Mouse (Mus musculus) limb, embryonic 13.5 days (tissue): ENCODE measurements around the gene Kcne1. TPM values are rescaled to one million over a fixed set of nuclear protein-coding genes. Genes with fewer than 3 reads are reported as not detected.
A peak's percentile ranks its signal among the peaks of the same experiment; 100 is the strongest.

Source experiments
- ATAC-seq: fragments of 200-750 bp; cut with Nextera tagmentation; 2 replicates; pipeline ENCODE4 v1.8.0; 2017; ENCODE audit warnings: low read depth, moderate number of reproducible peaks, moderate TSS enrichment; ENCODE audit not compliant: low FRiP score
- H3K27ac ChIP-seq: fragments of 300-500 bp; sonication (generic); 2 replicates; pipeline ENCODE4 v1.5.1; 2015; ENCODE audit warnings: inconsistent platforms, mild to moderate bottlenecking, moderate library complexity
- H3K27me3 ChIP-seq: fragments of 300-500 bp; sonication (generic); 2 replicates; pipeline ENCODE4 v1.6.1; 2015; ENCODE audit warnings: mild to moderate bottlenecking, inconsistent platforms
- H3K36me3 ChIP-seq: fragments of 300-500 bp; sonication (generic); 2 replicates; pipeline ENCODE4 v1.6.1; 2015; ENCODE audit warnings: inconsistent platforms, mild to moderate bottlenecking, moderate library complexity
- H3K4me1 ChIP-seq: fragments of 300-500 bp; sonication (generic); 2 replicates; pipeline ENCODE4 v1.6.1; 2015; ENCODE audit warnings: inconsistent platforms
- H3K4me2 ChIP-seq: fragments of 300-500 bp; sonication (generic); replicated peaks from 2 replicates; pipeline ENCODE4 v1.6.1; 2015; ENCODE audit warnings: inconsistent platforms, mild to moderate bottlenecking, moderate library complexity
- H3K4me3 ChIP-seq: fragments of 300-500 bp; sonication (generic); 2 replicates; pipeline ENCODE4 v1.5.1; 2015; ENCODE audit warnings: moderate library complexity, mild to moderate bottlenecking, inconsistent platforms
- H3K9ac ChIP-seq: fragments of 300-500 bp; sonication (generic); 2 replicates; pipeline ENCODE4 v1.6.1; 2015; ENCODE audit warnings: mild to moderate bottlenecking, inconsistent platforms
- H3K9me3 ChIP-seq: fragments of 300-500 bp; sonication (generic); 2 replicates; pipeline ENCODE4 v1.6.1; 2016; ENCODE audit warnings: inconsistent platforms
- WGBS: fragments of 180-500 bp; shearing (Covaris S2); methylation state at CpG from one replicate; pipeline ENCODE4 v1.1.7; 2015; 5-methylcytosine and 5-hydroxymethylcytosine counted together
- polyA plus RNA-seq: library from polyadenylated mRNA; unstranded; fragments of >200 nt; fragmentation: Nextera tagmentation; extraction: Ambion mirVana; gene quantifications from 2 replicates; pipeline ENCODE4 v1.2.1, GENCODE M21; 2015

The Kcne1 gene
- polyA plus RNA-seq, 1 experiment from 2014 or later: 0.17 TPM

DNA sequence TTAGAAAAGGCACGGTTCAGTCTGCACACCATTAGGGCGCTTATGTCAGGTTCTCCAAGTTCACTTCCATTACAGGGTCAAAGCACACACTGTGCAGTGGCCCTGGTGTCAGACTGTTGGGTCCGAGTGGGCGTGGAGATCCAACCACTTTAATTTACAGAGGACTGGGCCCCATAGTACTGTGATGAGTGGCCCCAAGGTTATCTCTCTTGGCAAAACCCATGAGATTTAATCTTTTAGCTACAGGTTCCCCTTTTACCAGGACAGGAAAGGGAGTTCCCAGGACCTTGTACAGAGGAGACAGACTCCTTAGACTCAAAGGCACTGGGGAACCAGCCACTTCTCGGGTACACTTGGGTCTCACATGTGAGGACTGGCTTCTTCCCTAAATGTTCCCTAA lies 3.9 kb downstream of the Kcne1 start:
- Histone ChIP-seq H3K9ac (no peak overlapping the region), H3K4me1 (peaks cover 45% of the 10 kb centered on the region), H3K4me3 (no peak overlapping the region), H3K27me3 (peaks cover 40% of the 10 kb centered on the region), H3K4me2 (no peak overlapping the region), H3K9me3 (no peaks in the 10 kb centered on the region), H3K27ac (no peak overlapping the region), H3K36me3 (no peaks in the 10 kb centered on the region)
- no peak for ATAC-seq
- WGBS: 80% methylated on average over 5 of the region's 5 CpGs

DNA sequence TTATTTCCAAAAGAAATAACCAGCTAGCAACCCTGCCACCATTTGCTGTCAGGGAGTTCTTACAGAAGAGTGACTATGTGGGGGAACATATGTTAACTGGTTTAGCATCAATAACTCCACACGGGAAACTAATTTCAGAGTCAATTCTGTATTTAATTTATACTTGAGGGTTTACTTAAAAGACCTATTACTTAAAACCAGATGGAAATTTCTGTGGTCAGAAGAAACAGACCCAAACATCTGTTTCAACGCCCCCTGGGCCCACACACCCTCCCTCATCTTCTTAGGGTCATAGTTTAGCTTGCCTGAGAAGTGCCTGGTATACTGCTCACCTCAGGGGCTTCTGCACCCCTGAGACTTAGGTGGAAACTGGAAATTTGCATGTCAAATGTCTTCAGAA lies 5.4 kb downstream of the Kcne1 start:
- peaks cover 41% of the 10 kb centered on the region for H3K4me1 ChIP-seq
- H3K27ac ChIP-seq: no peak overlapping the region
- H3K27me3 ChIP-seq: peaks cover 38% of the 10 kb centered on the region
- ATAC-seq: no peak
- H3K9me3 ChIP-seq: no peaks in the 10 kb centered on the region
- no peak overlapping the region for H3K4me2 ChIP-seq
- H3K36me3 ChIP-seq: no peaks in the 10 kb centered on the region
- 25% methylated on average over 2 of the region's 2 CpGs for WGBS
- H3K9ac ChIP-seq: no peak overlapping the region
- H3K4me3 ChIP-seq: no peak overlapping the region

DNA sequence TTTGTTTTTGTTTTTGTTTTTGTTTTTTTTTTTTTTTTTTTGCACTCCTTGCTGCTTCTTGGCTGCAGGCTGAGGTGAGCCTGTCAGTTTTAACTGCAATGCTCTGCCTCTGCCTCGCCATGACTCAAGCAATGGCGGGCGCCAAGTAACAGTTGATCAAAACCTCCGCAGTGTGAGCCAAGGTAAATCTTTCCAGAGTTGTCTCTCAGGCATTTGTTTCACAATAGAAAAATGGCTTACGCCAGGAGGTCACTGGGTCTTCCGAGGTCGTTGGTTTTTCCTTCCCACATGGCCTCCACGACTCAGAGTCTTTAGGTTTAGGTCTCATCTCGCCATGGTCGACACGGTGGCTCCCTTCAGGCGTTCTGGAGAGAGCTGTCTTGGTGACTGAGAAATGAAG lies 6.0 kb downstream of the Kcne1 start:
- Histone ChIP-seq H3K4me3 (no peak overlapping the region), H3K4me2 (no peak overlapping the region), H3K36me3 (no peaks in the 10 kb centered on the region), H3K9me3 (no peaks in the 10 kb centered on the region), H3K4me1 (peaks cover 35% of the 10 kb centered on the region), H3K27me3 (peaks cover 44% of the 10 kb centered on the region), H3K27ac (no peak overlapping the region), H3K9ac (no peak overlapping the region)
- 78% methylated on average over 12 of the region's 12 CpGs for WGBS
- no peak for ATAC-seq

DNA sequence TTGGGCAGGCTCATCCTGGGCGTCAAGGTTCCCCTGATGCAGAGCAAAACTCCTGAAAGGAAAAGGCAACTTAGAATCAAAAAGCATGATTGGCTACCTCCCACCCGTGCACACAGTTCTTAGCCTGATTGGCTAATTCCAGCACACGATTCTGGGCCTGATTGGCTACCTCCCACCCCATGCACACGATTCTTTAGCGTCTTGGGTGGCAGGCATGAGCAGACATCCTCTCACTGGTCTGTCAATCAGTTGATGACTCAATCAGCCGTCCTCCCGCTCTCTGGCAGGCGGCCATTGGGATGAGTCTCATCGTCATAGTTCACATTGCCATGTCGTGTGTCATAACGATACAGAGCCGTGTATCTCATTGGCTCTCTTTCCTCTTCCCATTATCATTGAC lies 10.3 kb downstream of the Kcne1 start:
- no peak overlapping the region for H3K9ac ChIP-seq
- no peaks in the 10 kb centered on the region for H3K9me3 ChIP-seq
- H3K4me1 ChIP-seq: peaks cover 6% of the 10 kb centered on the region
- H3K4me3 ChIP-seq: no peak overlapping the region
- H3K27ac ChIP-seq: no peak overlapping the region
- no peak for ATAC-seq
- no peak overlapping the region for H3K4me2 ChIP-seq
- WGBS: 84% methylated on average over 12 of the region's 12 CpGs
- peaks cover 16% of the 10 kb centered on the region for H3K27me3 ChIP-seq
- H3K36me3 ChIP-seq: no peaks in the 10 kb centered on the region

DNA sequence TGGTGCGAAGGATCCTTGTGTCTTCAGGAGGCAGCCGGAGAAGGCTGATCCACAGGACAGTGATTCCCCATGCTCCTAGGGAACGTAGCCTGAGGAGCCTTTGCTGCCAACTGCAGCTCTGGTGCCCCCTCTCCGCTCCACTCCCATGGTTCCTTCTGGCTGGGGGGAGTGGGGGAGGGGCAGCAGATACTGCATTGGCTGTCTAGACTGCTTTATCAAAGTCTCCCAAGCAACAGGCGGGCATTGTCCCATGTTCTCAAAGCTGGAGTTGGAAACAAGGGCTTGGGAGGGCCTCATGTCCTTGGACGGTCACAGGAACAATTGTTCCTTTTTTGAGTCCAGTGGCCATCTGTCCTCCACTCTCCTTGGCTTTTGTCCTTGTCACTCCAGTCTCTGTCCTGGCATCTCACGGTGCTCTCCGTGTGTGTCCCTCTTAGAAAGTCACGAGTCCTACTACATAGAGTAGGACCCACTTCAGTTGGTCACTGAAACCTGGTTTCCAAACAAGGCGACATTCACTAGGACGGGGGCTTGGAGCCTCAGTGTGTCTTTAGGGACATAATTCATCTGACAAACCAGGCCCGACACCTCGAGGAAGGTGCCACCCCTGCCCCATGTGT lies 12.9 kb downstream of the Kcne1 start:
- H3K36me3 ChIP-seq: no peaks in the 10 kb centered on the region
- H3K27me3 ChIP-seq: 0 out of 2 replicates have a peak, but pooled peaks cover 12% of the 10 kb centered on the region
- no peak overlapping the region for H3K4me3 ChIP-seq
- WGBS: 82% methylated on average over 13 of the region's 13 CpGs
- H3K4me1 ChIP-seq: no peaks in the 10 kb centered on the region
- no peak overlapping the region for H3K9ac ChIP-seq
- no peak for ATAC-seq
- no peak overlapping the region for H3K4me2 ChIP-seq
- H3K9me3 ChIP-seq: no peaks in the 10 kb centered on the region
- H3K27ac ChIP-seq: no peak overlapping the region

DNA sequence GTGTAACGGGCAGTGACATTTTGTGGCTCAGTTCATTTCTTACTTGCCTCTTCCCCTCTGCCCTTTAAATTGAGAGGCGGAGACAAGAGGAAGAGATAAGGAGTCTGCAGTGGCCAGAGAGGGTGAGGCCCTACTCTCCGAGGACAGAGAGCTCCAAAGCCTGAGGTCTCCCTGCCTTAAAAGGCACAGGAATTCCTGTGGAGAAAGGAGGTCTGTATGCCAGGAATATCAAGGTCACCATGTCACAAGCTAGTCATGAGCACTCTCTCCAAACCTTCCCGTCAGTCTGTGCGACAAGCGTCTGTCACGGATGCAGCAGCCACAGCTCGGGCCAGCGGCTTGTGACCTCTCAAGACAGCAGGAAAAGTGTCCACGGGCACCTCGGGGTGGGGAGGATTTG lies 14.1 kb downstream of the Kcne1 start:
- H3K27ac ChIP-seq: no peak overlapping the region
- H3K4me2 ChIP-seq: no peak overlapping the region
- no peaks in the 10 kb centered on the region for H3K9me3 ChIP-seq
- H3K36me3 ChIP-seq: no peaks in the 10 kb centered on the region
- H3K4me1 ChIP-seq: peaks cover 9% of the 10 kb centered on the region; the same call in 1 of the 2 replicates
- WGBS: 70% methylated on average over 11 of the region's 11 CpGs
- ATAC-seq: no peak
- no peak overlapping the region for H3K4me3 ChIP-seq
- H3K27me3 ChIP-seq: peaks cover 13% of the 10 kb centered on the region
- H3K9ac ChIP-seq: no peak overlapping the region

DNA sequence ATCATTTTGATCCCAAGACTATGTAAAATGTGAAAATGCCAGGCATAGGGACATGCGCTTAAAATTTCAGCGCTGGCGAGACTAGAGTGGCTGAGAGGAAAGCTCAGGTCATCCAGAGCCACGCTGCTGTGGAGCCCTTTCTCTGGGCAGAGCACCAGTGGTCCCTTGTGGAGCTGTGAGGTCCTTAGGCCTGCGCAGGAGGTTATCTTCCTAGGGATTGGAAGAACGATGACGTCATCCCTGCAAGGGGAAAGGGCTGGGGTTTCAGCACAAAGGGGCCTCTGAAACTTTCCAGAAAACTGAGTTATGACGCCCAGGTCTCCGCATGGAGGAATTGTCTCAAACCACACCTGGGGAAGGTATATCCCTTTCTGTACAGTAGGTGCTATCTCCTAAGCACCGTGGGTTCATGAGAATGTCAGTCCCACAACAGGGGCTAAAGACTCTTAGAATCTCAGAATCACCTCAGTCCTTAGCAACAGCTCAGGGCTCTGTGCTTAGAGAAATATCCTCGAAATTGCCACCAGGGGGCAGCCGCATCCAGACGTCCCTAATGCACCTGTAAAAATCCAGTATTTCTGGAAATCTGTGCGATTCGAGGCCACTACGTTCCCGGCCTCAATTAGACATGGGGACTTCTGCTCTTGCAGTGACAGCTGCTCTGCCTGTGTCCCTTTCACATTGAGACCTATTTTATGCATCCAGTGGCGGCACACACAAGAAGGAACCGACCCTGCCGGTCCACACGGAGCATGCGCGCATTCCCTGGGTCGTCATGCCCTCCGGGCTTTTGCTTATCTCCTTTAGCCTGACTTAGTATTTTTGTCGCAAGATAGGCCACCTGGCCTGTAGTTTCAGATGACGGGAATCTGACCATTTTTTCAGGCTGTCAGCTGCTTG lies 18.4 kb downstream of the Kcne1 start:
- 30% methylated on average over 27 of the region's 27 CpGs for WGBS

DNA sequence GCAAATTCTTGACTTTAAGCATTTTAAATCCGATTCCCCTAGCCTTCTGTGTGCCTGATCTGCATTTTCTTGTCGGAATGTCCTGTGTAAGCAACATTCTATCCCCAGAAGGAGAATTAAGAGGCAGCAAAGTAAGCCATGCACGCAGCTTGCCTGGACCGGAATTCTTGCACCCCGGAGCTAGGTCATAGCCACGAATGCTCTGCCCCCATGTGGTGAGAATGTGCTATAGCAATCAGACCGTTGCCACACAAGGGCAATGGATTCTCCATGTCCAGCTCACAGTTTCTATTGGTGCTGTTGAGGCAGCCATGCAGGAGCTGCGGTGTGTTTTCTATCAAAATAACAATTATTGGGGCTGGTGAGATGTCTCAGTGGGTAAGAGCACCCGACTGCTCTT lies 23.0 kb downstream of the Kcne1 start:
- peak; percentile 37; the same call in 1 of the 2 replicates for ATAC-seq

More for the DNA sequence above, 18.4 kb downstream of the Kcne1 start:
- H3K4me1 ChIP-seq: peaks cover 15% of the 10 kb centered on the region; the same call in 1 of the 2 replicates
- H3K9me3 ChIP-seq: no peaks in the 10 kb centered on the region
- H3K4me3 ChIP-seq: no peak overlapping the region
- ATAC-seq: peak; percentile 76
- H3K9ac ChIP-seq: no peak overlapping the region
- H3K27ac ChIP-seq: no peak overlapping the region
- H3K36me3 ChIP-seq: no peaks in the 10 kb centered on the region
- peaks cover 7% of the 10 kb centered on the region for H3K27me3 ChIP-seq
- H3K4me2 ChIP-seq: peak overlapping the region; percentile 54

DNA sequence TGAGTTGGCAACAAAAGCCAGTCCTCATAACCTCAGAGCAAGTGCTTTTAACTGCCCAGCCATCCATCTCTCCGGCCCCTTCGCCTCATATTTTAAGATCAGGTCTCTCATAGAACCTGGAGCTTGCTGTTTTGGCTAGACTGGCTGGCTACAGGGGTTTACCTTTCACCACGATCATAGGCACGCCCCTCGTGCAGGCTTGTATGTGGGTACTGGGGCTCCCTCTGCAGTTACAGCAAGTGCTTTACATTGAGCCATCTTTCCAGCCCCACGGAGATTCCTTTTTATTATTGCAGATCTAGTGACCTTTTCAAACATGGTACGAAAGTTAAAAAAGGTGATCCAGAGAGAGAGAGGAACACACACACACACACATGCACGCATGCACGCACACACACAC lies 24.7 kb downstream of the Kcne1 start:
- Histone ChIP-seq H3K4me1 (peaks cover 12% of the 10 kb centered on the region), H3K36me3 (no peaks in the 10 kb centered on the region), H3K4me2 (no peak overlapping the region), H3K9ac (no peak overlapping the region), H3K4me3 (no peak overlapping the region), H3K27me3 (no peaks in the 10 kb centered on the region), H3K27ac (no peak overlapping the region), H3K9me3 (no peaks in the 10 kb centered on the region)
- no peak; the same call in 1 of the 2 replicates for ATAC-seq
- 58% methylated on average over 9 of the region's 9 CpGs for WGBS

More for the DNA sequence above, 23.0 kb downstream of the Kcne1 start:
- Histone ChIP-seq H3K4me1 (peaks cover 25% of the 10 kb centered on the region), H3K9me3 (no peaks in the 10 kb centered on the region), H3K36me3 (no peaks in the 10 kb centered on the region), H3K9ac (no peak overlapping the region), H3K4me2 (no peak overlapping the region; the same call in 1 of the 2 replicates), H3K27me3 (peaks cover 6% of the 10 kb centered on the region), H3K4me3 (no peak overlapping the region), H3K27ac (0 out of 2 replicates have a peak overlapping the region, but pooled peaks have one; percentile 35)
- 7% methylated on average over 9 of the region's 9 CpGs for WGBS

DNA sequence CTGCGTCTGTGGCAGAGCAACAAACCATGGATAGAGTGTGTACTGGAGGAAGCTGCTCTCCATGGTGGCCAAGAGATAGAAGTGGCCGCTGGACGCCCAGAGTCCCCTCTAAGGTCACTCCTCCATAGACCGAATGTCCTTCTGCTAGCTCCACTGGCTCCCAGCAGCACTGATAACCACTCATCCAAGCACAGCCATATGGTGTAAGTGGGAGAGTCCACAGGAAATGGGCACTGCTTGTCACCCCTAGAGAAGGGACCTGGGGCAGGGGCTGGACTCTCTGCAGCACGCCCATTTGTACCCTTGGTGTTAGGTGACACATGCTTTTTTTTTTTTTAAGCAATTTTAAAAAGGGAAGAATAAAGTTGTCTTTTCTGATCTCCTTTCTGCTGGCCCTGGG lies 28.3 kb downstream of the Kcne1 start:
- WGBS: 83% methylated on average over 5 of the region's 5 CpGs
- H3K9ac ChIP-seq: no peak overlapping the region
- no peaks in the 10 kb centered on the region for H3K36me3 ChIP-seq
- peaks cover 12% of the 10 kb centered on the region for H3K4me1 ChIP-seq
- H3K4me3 ChIP-seq: no peak overlapping the region
- H3K9me3 ChIP-seq: no peaks in the 10 kb centered on the region
- no peak overlapping the region for H3K4me2 ChIP-seq
- H3K27me3 ChIP-seq: no peaks in the 10 kb centered on the region
- no peak overlapping the region for H3K27ac ChIP-seq
- ATAC-seq: no peak

DNA sequence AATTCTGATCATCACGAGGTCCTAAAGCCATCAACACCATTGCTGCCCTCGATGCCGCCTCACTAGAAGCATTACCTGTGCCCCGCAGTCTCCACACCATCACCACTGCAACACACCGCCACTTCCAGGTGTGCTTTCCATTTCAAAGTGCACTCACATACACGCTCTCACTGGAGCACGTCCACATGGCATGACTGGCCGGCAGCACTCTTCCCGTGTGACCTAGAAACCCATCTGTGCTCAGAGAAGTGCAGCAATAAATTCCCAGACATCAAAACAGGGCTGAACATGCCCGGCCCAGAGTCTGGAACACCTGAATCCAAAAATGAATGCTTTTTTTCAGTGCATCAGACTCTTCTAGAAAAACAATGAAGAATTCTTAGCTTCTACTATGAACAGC lies 31.4 kb downstream of the Kcne1 start:
- H3K4me3 ChIP-seq: no peak overlapping the region
- no peak overlapping the region for H3K9ac ChIP-seq
- no peaks in the 10 kb centered on the region for H3K36me3 ChIP-seq
- no peak for ATAC-seq
- H3K4me2 ChIP-seq: no peak overlapping the region
- no peak overlapping the region for H3K27ac ChIP-seq
- 74% methylated on average over 10 of the region's 10 CpGs for WGBS
- peaks cover 20% of the 10 kb centered on the region for H3K4me1 ChIP-seq
- no peaks in the 10 kb centered on the region for H3K9me3 ChIP-seq
- H3K27me3 ChIP-seq: no peaks in the 10 kb centered on the region

DNA sequence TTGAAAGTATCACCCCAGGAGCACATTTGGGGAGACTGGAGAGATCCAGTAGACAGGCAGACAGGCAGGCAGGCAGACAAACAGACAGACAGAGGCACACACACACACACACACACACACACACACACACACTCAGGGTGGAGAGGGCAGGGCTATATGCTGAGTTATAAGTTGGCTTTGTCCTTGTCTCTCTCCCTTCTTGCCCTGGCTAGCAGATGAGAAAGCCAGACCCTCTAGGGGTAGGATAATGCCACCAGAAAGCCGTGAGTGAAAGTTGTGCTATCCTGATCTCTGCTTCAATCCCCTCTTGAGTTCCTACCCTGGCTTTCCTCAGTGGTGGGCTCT lies 34.2 kb downstream of the Kcne1 start:
- H3K4me3 ChIP-seq: no peak overlapping the region
- ATAC-seq: no peak
- no peak overlapping the region for H3K4me2 ChIP-seq
- no peaks in the 10 kb centered on the region for H3K36me3 ChIP-seq
- no peak overlapping the region for H3K9ac ChIP-seq
- no peaks in the 10 kb centered on the region for H3K9me3 ChIP-seq
- WGBS: 73% methylated on average over 1 of the region's 1 CpGs
- H3K27me3 ChIP-seq: no peaks in the 10 kb centered on the region
- no peak overlapping the region for H3K27ac ChIP-seq
- H3K4me1 ChIP-seq: 0 out of 2 replicates have a peak, but pooled peaks cover 14% of the 10 kb centered on the region
